Mouse (Mus musculus): Measurements from ENCODE around the gene Arl4a. TPM values are rescaled to one million over a fixed set of nuclear protein-coding genes. Genes with fewer than 3 reads are reported as not detected.
A peak's percentile ranks its signal among the peaks of the same experiment; 100 is the strongest.

Arl4a gene
- 19.2 to 34.1 TPM (median 30.3 TPM) in 3 replicates for total RNA-seq (2017)

- ATAC-seq (replicated peaks; ENCODE audit: insufficient number of reproducible peaks, low FRiP score, low TSS enrichment, poor library complexity, severe bottlenecking), result peak; percentile 55
Observed at GRCm38 (mm10) chr12:40037876-40038463, at the start of gene Arl4a. Gene Arl4a, minus strand, starts transcription at chr12:40038025.

GRCm38 (mm10) chr12:40085731-40086322 lies 48.0 kb upstream of the Arl4a start:
- no peak for ATAC-seq (replicated peaks; ENCODE audit: insufficient number of reproducible peaks, low FRiP score, low TSS enrichment, poor library complexity, severe bottlenecking)

GRCm38 (mm10) chr12:40082453-40083238 lies 44.8 kb upstream of the Arl4a start:
- 0 out of 2 replicates have a peak, but pooled peaks have one; percentile 47 for ATAC-seq (replicated peaks; ENCODE audit: insufficient number of reproducible peaks, low FRiP score, low TSS enrichment, poor library complexity, severe bottlenecking)

GRCm38 (mm10) chr12:40082048-40082447 lies 44.2 kb upstream of the Arl4a start:
- ATAC-seq (replicated peaks; ENCODE audit: insufficient number of reproducible peaks, low FRiP score, low TSS enrichment, poor library complexity, severe bottlenecking), result no peak

- no peak for ATAC-seq (replicated peaks; ENCODE audit: insufficient number of reproducible peaks, low FRiP score, low TSS enrichment, poor library complexity, severe bottlenecking)
Observed at GRCm38 (mm10) chr12:40073660-40074059, 35.8 kb upstream of the Arl4a start.

GRCm38 (mm10) chr12:40047024-40047423 lies 9.2 kb upstream of the Arl4a start:
- ATAC-seq (replicated peaks; ENCODE audit: insufficient number of reproducible peaks, low FRiP score, low TSS enrichment, poor library complexity, severe bottlenecking), result no peak

GRCm38 (mm10) chr12:40043816-40044585 lies 6.2 kb upstream of the Arl4a start:
- ATAC-seq (replicated peaks; ENCODE audit: insufficient number of reproducible peaks, low FRiP score, low TSS enrichment, poor library complexity, severe bottlenecking), result no peak

GRCm38 (mm10) chr12:40040067-40040466 lies 2.2 kb upstream of the Arl4a start:
- ATAC-seq (replicated peaks; ENCODE audit: insufficient number of reproducible peaks, low FRiP score, low TSS enrichment, poor library complexity, severe bottlenecking), result peak; percentile 44

- ATAC-seq (replicated peaks; ENCODE audit: insufficient number of reproducible peaks, low FRiP score, low TSS enrichment, poor library complexity, severe bottlenecking), result peak; percentile 89
Observed at GRCm38 (mm10) chr12:40037226-40037813, 505 bp downstream of the Arl4a start.

- no peak for ATAC-seq (replicated peaks; ENCODE audit: insufficient number of reproducible peaks, low FRiP score, low TSS enrichment, poor library complexity, severe bottlenecking)
Observed at GRCm38 (mm10) chr12:40036666-40037065, 1.2 kb downstream of the Arl4a start.

GRCm38 (mm10) chr12:40035506-40035905 lies 2.3 kb downstream of the Arl4a start:
- ATAC-seq (replicated peaks; ENCODE audit: insufficient number of reproducible peaks, low FRiP score, low TSS enrichment, poor library complexity, severe bottlenecking), result no peak

GRCm38 (mm10) chr12:40029201-40029600 lies 8.6 kb downstream of the Arl4a start:
- ATAC-seq (replicated peaks; ENCODE audit: insufficient number of reproducible peaks, low FRiP score, low TSS enrichment, poor library complexity, severe bottlenecking), result no peak

- no peak for ATAC-seq (replicated peaks; ENCODE audit: insufficient number of reproducible peaks, low FRiP score, low TSS enrichment, poor library complexity, severe bottlenecking)
Observed at GRCm38 (mm10) chr12:40027846-40028245, 10.0 kb downstream of the Arl4a start.

- no peak for ATAC-seq (replicated peaks; ENCODE audit: insufficient number of reproducible peaks, low FRiP score, low TSS enrichment, poor library complexity, severe bottlenecking)
Observed at GRCm38 (mm10) chr12:40027444-40027843, 10.4 kb downstream of the Arl4a start.

GRCm38 (mm10) chr12:40023918-40024317 lies 13.9 kb downstream of the Arl4a start:
- no peak for ATAC-seq (replicated peaks; ENCODE audit: insufficient number of reproducible peaks, low FRiP score, low TSS enrichment, poor library complexity, severe bottlenecking)

- no peak for ATAC-seq (replicated peaks; ENCODE audit: insufficient number of reproducible peaks, low FRiP score, low TSS enrichment, poor library complexity, severe bottlenecking)
Observed at GRCm38 (mm10) chr12:40023014-40023642, 14.7 kb downstream of the Arl4a start.

- ATAC-seq (replicated peaks; ENCODE audit: insufficient number of reproducible peaks, low FRiP score, low TSS enrichment, poor library complexity, severe bottlenecking), result no peak
Observed at GRCm38 (mm10) chr12:40022344-40022743, 15.5 kb downstream of the Arl4a start.

GRCm38 (mm10) chr12:40017955-40018505 lies 19.8 kb downstream of the Arl4a start:
- no peak for ATAC-seq (replicated peaks; ENCODE audit: insufficient number of reproducible peaks, low FRiP score, low TSS enrichment, poor library complexity, severe bottlenecking)
